Comparison of ENCODE assay signal across 9 mouse cellular contexts in the genomic region with DNA sequence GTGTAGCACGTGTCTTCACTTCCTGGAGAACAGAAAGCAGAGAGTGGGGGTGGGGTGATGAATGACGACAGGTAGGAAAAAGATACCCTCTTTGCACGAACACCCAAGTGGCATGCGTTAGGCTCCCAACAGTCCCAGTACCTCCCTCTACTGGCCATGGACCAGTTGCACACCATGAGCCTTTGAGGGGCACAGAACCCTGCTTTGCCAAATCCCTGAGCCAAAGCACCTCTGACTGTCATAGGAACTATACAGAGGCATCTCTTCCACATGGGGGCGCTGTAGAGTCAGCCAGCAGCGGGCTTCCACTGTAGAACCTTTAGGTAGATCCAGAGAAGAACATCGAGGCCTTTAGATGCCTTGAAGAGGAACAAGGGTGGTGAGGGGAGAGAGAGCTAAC.
DNase-seq lines count a peak whose midpoint lies in the region; ATAC-seq and TF ChIP-seq lines count a peak whose summit lies in the region.
"Had no signal": no experiment of that assay in that cellular context is flagged by ENCODE, and none has a peak within 500 bp of the region (broad histone marks: within the 10 kb centered on the region; RNA-seq: fewer than 3 reads in every experiment).

No protein-coding gene starts in this region.

- no peak for TF ChIP-seq EP300 in liver, embryonic 14.5 days (IDR thresholded peaks at IDR 0.05; ENCODE audit: low read depth)

- no peak for ATAC-seq in hindbrain, embryonic 11.5 days (ENCODE audit: low FRiP score)
- ATAC-seq in hindbrain, embryonic 13.5 days (ENCODE audit: low FRiP score): no peak
- no peak for ATAC-seq in liver, embryonic 14.5 days (ENCODE audit: insufficient read depth)

- no peak overlapping the region for H3K9ac ChIP-seq in hindbrain, embryonic 11.5 days (ENCODE audit: low read depth, low read length)
- H3K9ac ChIP-seq in hindbrain, embryonic 13.5 days: no peak overlapping the region
- no peak overlapping the region for H3K9ac ChIP-seq in liver, embryonic 14.5 days (replicated peaks)

- no peak overlapping the region for H3K27ac ChIP-seq in hindbrain, embryonic 11.5 days (ENCODE audit: low read depth, low read length)
- H3K27ac ChIP-seq in hindbrain, embryonic 13.5 days: no peak overlapping the region
- H3K27ac ChIP-seq in liver, embryonic 14.5 days: no peak overlapping the region
- H3K27ac ChIP-seq: macrophage had no signal

- H3K27me3 ChIP-seq in hindbrain, embryonic 11.5 days (ENCODE audit: control insufficient read depth, insufficient read depth, low read length): no peaks in the 10 kb centered on the region
- H3K27me3 ChIP-seq in hindbrain, embryonic 13.5 days: no peaks in the 10 kb centered on the region
- no peaks in the 10 kb centered on the region for H3K27me3 ChIP-seq in liver, embryonic 14.5 days (ENCODE audit: control insufficient read depth, insufficient read depth, low read length)

- H3K36me3 ChIP-seq in hindbrain, embryonic 11.5 days (ENCODE audit: control insufficient read depth, insufficient read depth, low read length): no peaks in the 10 kb centered on the region
- H3K36me3 ChIP-seq in hindbrain, embryonic 13.5 days: peaks cover 3% of the 10 kb centered on the region; the same call in 1 of the 2 replicates
- peaks cover 8% of the 10 kb centered on the region for H3K36me3 ChIP-seq in liver, embryonic 14.5 days (replicated peaks; ENCODE audit: control insufficient read depth, insufficient read depth, low read depth)

- peak; percentile 42 for DNase-seq in hindbrain, embryonic 11.5 days (ENCODE audit: low spot score)
- DNase-seq in ES-CJ7 (ENCODE audit: low read depth, low spot score): peak; percentile 82
- DNase-seq in brain, embryonic 14.5 days (ENCODE audit: low read depth): no peak
- DNase-seq in gastrocnemius, postnatal 10 days: peak; percentile 44
- peak; percentile 17 to 31 (median 27) for DNase-seq in liver, embryonic 14.5 days (ENCODE audit: low read depth in 3 of 3, low spot score in 3 of 3)
- DNase-seq in spleen, adult 12 weeks (ENCODE audit: low spot score): peak; percentile 28
- no peak for DNase-seq in neural tube, embryonic 10.5 days (ENCODE audit: extremely low spot score, low spot score)

- H3K4me3 ChIP-seq in hindbrain, embryonic 11.5 days (ENCODE audit: low read depth, low read length): no peak overlapping the region
- no peak overlapping the region for H3K4me3 ChIP-seq in hindbrain, embryonic 13.5 days
- H3K4me3 ChIP-seq in liver, embryonic 14.5 days (ENCODE audit: insufficient read depth in 1 of 2, low read depth in 2 of 2, low read length in 2 of 2): no peak overlapping the region

- WGBS in hindbrain, embryonic 11.5 days: 33% methylated on average over 7 of the region's 7 CpGs
- 27% methylated on average over 7 of the region's 7 CpGs for WGBS in hindbrain, embryonic 13.5 days
- WGBS in liver, embryonic 14.5 days (ENCODE audit: insufficient replicate concordance): 22% methylated on average over 7 of the region's 7 CpGs

- no peak for TF ChIP-seq POLR2A in brain, embryonic 14.5 days (IDR thresholded peaks at IDR 0.05; ENCODE audit: borderline replicate concordance, extremely low read depth, insufficient read depth, insufficient read length, poor library complexity, severe bottlenecking)

- TF ChIP-seq CTCF in brain, embryonic 14.5 days (IDR thresholded peaks at IDR 0.05; ENCODE audit: borderline replicate concordance, extremely low read depth, insufficient read depth, insufficient read length): peak; percentile 50; the same call in 1 of the 2 replicates
- peak; percentile 80 for TF ChIP-seq CTCF in liver, embryonic 14.5 days (IDR thresholded peaks at IDR 0.05; ENCODE audit: low read depth)

- no peaks in the 10 kb centered on the region for H3K9me3 ChIP-seq in hindbrain, embryonic 11.5 days (ENCODE audit: control insufficient read depth, low read length)
- no peaks in the 10 kb centered on the region for H3K9me3 ChIP-seq in hindbrain, embryonic 13.5 days
- no peaks in the 10 kb centered on the region for H3K9me3 ChIP-seq in liver, embryonic 14.5 days (ENCODE audit: control insufficient read depth, low read length)

- no peak overlapping the region for H3K4me2 ChIP-seq in hindbrain, embryonic 11.5 days (replicated peaks; ENCODE audit: low read depth, low read length)
- no peak overlapping the region for H3K4me2 ChIP-seq in hindbrain, embryonic 13.5 days
- no peak overlapping the region for H3K4me2 ChIP-seq in liver, embryonic 14.5 days (ENCODE audit: low read depth)

- H3K4me1 ChIP-seq in hindbrain, embryonic 11.5 days (replicated peaks; ENCODE audit: control insufficient read depth, insufficient read depth, low read length): no peaks in the 10 kb centered on the region
- no peaks in the 10 kb centered on the region for H3K4me1 ChIP-seq in hindbrain, embryonic 13.5 days (replicated peaks)
- H3K4me1 ChIP-seq in liver, embryonic 14.5 days (replicated peaks; ENCODE audit: control insufficient read depth in 2 of 2, insufficient read depth in 2 of 2, low read length in 1 of 2): no peaks in the 10 kb centered on the region

Comparison
In these comparisons a context has a peak if more than half of its experiments do, and no peak if none do; other contexts are left out.
1. DNase-seq: peak in hindbrain, embryonic 11.5 days (single experiment), ES-CJ7 (single experiment), gastrocnemius, postnatal 10 days (single experiment), liver, embryonic 14.5 days (3 of 3) and spleen, adult 12 weeks (single experiment); none in brain, embryonic 14.5 days (single experiment) and neural tube, embryonic 10.5 days (single experiment).